Mouse (Mus musculus): ENCODE results near the gene Tbc1d8.
A peak's percentile ranks its signal among the peaks of the same experiment; 100 is the strongest.

Gene Tbc1d8

DNA sequence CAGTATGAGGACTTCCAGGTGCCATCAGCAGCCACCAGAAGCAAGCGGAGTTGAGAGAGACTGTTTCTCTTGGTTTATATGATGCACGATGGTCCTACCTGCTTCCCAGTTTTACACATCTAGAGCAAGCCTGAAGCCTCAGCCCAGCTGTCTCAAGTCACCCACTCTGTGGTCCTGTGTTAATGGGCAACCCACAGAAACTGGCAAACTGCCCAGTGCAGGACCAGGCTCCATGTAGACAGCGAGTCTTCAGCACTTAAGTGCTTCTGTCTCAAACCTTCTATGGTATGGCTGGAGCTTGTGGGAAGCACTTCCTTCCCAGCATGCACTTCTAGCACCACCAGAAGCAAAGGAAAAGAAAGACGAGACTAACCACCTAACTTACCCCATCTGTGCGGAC, 30.3 kb downstream of the Tbc1d8 start:
- no peak for ATAC-seq (ENCODE audit: low TSS enrichment)

DNA sequence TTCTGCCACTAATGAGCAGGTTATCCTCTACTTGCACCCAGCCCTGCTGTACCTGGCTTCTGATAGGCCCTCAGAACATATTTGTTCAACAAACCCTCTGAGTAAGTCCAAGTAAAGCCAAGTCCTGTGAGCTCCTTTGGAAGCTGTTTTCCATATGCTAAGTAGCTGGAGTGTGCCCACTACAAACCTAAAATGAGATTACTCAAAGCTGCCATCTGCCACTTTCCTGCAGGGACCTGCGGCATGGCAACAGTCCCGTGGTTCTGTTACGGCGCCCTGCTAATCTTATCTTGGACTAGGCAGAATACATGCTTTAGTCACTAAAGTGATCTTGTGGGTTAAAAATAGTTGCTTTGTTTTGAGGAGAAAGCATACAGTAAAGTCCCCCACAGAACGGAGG, 32.4 kb downstream of the Tbc1d8 start:
- peak; percentile 82 for ATAC-seq (ENCODE audit: low TSS enrichment)

DNA sequence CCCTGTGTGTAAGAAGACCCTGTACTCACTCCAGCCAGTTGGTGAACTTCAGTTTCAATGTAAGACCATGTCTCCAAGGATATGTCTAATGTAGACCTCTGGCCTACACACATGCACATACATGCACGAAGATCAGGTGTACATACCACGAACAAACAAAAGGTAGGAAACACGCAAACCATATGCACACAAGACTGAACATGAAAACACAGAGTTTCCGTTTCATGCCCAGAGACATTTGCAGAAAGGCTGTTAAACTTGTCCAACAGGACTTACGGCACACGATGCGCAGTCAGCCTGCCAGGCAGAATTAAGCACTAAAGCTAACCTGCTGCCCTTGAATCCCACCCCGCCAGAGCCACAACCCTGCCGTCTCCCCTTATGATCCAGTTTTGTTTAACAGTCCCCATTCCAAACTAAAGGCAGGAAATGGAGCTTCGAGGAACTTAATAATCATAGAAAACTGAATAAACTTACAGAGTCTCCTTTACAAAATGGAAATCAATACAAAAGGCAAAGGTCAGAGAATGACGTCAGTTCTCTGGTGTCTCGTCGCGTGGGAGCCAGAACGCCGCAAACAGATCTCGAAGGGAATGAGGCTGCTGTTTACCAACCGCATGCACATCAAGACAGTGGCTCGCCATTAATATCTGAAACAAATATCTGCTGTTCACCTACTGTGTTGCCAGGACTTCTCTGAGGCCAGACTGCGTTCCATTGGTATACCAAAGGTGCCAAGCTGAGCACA, 33.1 kb downstream of the Tbc1d8 start:
- no peak for ATAC-seq (ENCODE audit: low TSS enrichment)

DNA sequence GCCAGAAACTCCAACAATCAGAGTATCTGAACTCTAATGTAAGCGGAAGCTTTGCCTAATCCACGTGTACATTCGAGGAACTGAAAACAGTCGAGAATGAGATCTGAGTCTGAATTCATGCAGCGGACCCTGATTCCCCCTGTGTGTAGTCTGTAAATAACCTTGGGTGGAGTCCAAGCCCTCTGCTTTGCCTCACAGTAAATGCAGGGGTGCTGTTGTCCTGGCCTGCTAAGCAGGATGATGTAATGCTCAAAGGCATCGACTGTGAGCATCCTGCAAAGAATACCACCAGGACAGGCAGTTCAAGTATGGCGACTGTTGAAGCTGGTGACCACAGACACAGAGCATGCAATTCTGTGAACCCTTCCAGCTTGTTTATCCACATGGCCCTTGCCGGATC, 34.8 kb downstream of the Tbc1d8 start:
- no peak for ATAC-seq (ENCODE audit: low TSS enrichment)

DNA sequence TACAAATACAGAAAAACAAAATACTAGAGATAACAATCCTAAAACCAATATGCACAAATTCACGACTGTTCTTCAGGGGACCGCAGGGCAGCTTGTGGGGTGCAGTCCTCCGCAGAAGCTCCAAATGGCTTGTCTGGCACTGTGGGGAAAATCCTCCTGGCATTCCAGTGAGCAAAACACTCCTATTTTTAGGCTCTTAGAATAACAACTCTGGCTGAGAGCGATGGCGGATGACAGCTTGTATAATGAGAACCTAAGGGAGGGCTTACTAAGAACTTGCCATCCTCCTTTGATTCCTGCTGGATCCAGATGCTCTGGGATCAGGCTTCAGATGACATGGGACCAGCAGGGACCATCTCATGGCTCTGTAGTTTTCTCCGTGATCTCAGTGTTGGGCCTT, 36.9 kb downstream of the Tbc1d8 start:
- ATAC-seq (ENCODE audit: low TSS enrichment): peak; percentile 74

DNA sequence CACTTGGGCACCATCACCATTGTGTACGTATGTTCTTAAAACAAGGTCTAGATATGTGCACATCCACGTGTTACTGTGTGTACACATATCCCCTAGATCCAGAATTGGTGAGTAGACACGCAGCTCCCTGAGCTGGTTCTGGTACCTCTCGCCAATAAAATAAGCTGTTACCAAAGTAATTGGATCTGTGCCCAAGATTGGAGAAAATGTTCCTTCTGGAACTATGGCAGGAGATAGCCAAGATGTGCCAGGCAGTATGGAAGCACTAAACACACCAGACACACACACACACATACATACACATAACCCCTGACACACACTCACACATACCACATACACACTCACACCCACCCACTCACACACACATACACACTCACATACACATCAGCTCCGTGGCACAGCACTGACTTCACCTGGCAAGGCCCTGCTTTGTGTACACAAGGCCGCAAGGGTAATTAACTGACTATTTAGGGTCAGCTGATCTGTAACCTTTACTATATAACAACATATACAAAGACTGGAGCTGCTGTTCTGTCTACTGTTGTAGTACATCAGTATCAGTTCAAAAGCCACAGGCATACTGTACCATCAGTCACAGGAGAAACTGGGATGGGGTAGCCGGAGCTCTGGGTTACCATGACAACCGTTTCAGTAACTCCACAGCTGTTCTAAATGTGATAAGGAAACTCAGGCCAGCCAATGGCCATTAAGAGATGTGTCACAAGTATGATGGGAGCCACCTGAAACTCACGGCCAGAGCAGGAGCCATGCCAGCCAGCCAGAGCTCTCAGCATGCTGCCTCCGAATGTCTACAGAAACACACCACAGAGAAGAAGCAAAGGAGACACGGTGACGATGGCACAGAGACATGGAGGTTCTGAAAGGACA, 38.6 kb downstream of the Tbc1d8 start:
- ATAC-seq (ENCODE audit: low TSS enrichment): no peak

DNA sequence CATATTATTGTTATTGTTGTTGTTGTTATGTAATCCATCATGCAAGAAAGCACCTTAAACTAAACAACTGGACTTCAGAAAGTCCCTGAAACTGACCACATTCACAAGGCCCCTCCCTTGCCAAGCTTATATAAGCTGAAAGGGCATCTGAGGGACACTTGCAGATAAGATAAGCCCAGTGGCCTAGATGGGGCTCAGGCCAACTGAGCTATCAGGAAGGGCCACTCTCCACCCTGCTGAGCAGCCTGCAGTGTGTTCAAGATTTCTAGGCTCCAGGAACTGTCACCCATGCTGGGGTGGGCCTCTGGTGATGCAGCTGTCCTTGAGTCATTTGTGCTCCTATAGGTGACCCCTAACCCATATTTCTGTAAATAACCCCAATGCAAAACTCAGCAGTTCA, 39.9 kb downstream of the Tbc1d8 start:
- no peak for ATAC-seq (ENCODE audit: low TSS enrichment)

DNA sequence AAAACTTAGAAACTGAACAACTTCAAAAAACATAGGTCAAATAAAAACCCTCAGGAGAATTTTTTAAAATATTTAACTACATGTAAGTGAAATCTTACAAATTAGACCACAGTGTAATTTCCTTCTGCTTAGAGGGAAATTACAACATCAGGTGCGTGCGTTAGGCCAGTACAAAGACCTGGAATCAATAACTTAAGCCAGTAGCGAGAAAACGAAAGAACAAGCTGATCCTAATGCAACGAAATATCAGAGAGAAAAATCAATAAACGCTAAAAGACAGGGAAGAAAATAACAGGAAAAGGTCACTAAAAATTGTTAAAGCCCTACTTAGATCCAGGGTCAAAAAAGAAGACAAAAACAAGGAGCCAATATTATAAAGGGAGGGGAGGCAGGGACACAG, 44.3 kb downstream of the Tbc1d8 start:
- ATAC-seq (ENCODE audit: low TSS enrichment): no peak

DNA sequence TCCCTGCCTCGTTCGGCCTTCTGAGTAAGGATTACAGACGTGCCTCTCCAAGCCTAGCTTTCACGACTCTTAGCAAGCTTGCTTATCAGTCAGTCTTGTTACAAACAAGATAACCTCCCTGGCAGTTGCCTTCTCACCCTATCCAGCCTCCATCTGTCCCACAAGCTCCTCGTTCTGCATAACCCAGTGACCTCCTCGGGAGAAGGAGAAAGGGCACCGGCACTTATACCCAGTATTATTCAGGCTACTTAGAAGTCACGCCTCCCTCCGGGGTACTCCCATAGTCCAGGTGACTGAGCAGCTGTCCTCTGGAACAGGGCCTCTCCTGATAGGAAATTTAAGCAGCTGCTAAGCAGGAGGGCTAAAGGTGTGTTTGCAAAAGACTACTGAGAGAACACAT, 48.5 kb downstream of the Tbc1d8 start:
- ATAC-seq (ENCODE audit: low TSS enrichment): no peak

DNA sequence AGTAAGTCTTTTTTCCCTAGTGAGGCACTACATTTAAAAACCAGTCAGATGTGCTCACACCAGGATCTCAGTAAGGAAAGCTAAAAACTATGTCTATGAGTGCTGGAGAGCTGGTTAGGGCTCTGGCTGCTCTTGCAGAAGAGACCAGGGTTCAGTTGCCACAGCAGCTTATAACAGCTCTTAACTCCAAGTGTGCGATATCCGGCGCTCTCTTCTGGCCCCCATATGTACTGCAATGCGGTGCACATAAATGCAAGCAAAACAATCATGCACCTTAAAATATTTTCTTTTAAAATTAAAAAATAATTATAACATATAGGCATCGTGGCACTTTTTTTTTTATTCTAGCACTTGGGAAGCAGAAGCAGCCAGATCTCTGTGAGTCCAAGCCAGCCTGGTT, 49.5 kb downstream of the Tbc1d8 start:
- ATAC-seq (ENCODE audit: low TSS enrichment): no peak

DNA sequence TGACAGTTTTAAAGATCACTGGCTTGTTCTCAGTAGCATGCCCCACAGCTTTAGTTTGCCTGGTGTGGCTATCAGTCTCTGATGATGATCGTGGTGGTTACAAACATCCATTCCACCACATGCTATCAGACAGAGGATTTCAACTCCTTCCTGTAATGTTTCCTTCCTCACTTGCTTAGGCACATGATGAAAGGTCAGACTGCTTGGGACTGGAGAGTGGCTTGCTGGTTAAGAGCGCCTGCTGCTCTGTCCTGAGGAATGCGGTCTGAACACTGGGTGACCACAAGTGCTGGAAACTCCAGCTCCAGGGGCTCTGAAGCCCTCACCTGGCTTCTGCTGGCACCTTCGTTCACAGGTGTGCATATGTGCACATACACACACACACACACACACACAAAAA, 50.3 kb downstream of the Tbc1d8 start:
- ATAC-seq (ENCODE audit: low TSS enrichment): no peak

DNA sequence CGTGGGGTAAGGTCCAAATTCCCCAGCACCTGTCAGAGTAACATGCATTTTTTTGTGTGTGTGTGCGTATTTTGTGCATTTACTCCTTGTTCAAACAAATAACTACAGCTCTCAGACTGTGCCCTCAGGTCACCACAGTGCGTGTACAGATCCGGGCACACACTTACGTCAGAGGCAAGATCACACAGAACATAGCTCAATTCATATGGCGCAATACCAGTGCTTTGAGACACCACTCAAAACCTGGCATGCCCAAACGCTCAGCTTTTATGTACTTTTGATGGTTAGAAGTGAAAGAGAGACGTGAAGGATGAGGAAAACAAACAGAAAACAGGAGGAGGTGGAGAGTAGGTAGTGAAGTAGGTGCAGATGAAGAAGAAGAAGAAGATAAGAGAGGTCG, 53.1 kb downstream of the Tbc1d8 start:
- ATAC-seq (ENCODE audit: low TSS enrichment): no peak

DNA sequence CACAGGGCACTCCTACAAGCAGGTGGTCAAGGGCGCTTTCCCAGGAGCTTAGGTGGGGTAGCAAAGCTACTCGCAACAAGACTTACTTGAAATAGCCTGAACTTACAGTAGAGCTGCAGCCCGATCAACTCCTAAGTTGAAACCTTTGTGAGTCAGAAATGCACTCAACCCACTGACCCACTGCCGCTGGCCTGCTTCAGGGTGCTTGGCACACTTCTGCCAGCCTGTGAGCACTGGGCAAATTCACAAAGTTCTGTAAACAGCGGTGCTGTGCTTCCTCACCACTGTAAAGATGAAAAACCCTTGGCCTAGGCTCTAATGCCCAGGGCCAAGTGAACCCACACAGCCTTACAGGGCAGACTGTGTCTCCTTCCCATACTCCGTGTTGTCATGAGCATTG, 57.6 kb downstream of the Tbc1d8 start:
- ATAC-seq (ENCODE audit: low TSS enrichment): no peak

DNA sequence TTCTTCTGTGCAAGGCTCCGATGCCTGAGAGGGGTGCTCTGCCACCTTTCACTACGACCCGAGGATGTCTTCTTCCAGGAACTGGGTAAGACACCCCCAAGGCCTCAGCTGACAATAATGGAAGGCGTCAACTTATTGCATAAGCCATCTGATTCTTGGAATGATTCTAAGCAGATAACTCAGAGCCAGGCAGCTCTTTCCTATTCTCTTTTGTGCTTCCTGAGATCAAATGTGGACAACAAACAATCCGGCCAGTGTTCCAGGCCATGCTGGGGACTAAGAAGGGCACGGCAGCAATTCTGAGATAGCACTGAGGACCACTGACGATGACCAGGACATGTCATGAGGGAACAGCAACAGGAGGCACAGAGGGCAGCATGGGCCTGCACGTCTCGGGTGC, 59.7 kb downstream of the Tbc1d8 start:
- no peak for ATAC-seq (ENCODE audit: low TSS enrichment)

DNA sequence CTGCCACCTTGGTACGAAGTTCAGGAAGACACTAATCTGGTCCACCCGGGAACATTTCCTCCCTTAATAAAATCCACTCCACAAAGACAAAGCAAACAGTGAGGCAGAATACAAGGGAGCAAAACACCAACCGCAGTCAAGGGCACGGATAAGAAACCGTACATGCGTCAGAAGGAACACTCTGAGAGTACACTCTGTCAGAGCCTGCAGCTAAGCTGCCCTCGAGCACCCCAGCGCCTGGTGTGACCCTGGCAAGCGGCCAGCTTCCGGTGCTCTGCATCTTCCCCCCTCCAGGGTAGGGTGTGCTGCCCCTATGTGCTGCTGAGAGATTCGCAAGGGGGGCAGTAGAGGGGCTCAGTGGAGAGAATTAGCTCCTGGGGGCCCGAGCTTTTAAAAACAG, 60.7 kb downstream of the Tbc1d8 start:
- ATAC-seq (ENCODE audit: low TSS enrichment): no peak

DNA sequence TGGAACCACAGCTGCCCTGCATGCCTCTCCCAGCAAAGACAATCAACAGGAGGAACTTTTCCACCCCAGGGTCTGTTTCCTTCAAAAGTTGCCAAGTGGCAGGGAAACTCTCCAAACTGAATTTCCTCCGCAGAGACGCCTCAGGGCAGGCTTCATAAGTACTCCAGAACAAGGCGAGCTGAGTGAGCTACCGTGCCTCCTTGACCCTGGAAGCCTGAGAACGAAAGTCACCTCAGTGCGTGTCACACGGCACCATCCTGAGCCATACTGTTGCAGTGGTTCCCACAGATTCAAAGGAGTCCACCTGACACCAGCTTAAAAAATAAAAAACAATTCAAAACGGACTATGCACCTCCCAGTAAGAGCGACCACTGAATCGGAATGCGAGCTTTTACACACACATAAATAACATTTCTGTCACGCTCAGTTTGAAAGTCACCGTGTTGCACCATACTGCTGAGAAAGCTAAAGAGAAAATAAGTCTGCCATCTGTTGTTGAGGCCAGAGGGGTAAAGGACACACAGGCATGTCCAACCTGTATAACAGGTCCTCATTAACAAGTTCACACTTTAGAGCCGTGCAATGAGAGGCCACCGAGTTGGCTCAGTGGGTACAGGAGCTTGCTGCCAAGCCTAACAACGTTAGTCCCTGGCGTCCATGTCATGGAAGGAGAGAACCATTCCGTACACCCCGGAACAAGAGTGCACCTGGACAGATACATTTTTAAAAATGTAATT, 68.3 kb downstream of the Tbc1d8 start:
- no peak for ATAC-seq (ENCODE audit: low TSS enrichment)

DNA sequence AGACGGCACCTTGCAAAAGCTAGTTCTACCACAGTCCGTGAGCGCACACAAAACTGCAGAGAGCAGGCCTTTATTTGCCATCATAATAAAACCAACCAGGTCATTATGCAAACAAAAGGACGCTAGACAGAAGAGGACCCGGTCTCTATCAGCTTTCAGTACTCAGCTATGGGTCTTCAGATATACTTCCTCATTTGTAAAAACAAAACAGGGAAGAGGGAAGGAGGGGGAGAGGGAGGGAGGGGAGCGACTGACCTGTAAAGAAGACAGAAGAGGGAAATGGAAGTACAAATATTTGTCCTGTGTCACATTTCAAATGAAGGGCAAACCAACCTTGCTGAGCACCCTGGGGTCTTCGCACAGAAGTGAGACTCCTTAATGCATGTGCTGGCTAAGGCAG, 69.9 kb downstream of the Tbc1d8 start:
- no peak for ATAC-seq (ENCODE audit: low TSS enrichment)

DNA sequence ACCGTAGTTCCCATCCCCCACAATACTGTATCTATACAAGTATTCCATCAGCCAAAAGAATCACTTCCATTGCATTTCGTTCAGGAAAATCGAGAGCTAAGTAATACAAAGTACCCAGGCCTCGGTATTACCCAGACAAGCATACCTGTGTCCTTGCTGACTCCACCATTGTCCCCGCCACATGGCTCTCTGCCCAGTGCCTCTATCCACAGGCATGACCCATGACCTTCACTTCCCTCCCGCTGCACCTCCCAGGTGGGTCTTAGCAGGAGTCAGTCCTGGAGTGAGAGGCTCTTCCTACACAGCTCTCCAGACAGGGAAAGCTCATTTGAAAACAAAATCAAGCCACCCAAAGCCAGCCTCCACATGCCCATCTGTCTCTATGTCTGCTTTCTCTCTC, 70.4 kb downstream of the Tbc1d8 start:
- ATAC-seq (ENCODE audit: low TSS enrichment): no peak

DNA sequence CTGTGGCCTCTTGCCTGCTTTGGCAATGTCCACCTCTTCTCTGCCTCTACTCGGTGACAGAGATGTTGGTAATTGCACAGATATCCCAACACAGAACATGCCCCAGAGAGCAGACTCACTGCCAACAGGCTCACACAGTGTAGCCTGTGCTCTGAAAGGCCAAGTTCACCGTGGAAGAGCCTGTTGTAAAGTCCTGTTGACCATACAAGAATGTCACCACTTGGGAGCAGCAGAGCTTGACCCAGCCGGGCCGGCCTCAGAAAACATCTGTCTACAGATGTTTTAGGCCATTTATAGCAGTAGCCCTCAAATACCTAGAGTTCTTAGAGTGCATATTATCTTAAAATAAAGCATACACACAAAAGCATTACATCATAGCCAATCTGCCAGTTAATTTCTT, 71.4 kb downstream of the Tbc1d8 start:
- ATAC-seq (ENCODE audit: low TSS enrichment): no peak

DNA sequence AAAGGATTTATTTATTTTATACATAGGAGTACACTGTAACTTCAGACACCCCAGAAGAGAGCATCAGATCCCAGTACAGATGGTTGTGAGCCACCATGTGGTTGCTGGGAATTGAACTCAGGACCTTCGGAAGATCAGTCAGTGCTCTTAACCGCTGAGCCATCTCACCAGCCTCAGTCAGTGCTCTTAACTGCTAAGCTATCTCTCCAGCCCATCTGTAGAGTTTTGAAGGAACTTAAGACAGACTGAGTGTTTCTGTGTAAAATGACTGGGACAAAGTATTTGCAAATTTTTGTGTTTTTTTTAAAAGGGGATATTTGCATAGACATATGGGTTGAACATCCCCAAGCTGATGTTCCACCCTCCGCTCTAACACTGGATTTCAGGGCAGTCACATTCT, 78.4 kb downstream of the Tbc1d8 start:
- no peak for ATAC-seq (ENCODE audit: low TSS enrichment)

DNA sequence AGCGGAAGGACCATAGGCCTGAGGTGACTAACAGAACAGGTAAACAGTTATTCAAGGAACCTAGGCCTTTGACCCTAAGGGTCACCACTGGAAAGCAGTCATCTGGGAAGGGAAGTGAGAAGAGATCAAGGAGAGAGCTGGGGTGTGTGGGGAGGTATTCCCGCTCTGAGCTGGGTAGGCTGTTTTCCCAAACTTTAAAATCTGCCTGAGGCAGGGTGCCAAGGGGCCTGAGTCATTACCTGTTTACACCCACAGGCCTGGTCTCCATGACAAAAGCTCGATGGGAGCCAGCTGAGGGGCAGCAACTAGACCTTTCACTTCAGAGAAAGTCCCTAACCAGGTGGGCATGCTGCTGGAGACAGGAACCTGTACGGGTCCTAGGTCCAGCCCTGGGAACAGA, 79.3 kb downstream of the Tbc1d8 start:
- ATAC-seq (ENCODE audit: low TSS enrichment): no peak

DNA sequence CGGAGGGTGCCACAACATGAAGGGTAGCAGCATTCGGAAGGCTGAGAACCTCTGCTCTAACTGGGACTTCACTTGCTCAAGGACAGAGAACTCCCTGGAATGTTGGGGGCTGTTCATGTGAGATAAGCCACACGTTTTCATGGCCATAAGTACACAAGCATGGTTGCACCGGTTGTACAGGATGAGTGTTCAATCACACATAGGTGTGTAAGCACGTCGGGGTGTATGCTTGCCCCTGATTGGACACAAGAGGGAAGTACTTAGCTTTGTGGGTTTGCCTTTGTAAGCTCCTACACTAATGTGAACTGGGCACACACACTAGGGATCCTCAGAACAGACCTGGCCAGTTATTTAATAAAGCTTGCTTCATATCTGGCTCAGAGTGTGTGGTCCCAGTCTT, 80.3 kb downstream of the Tbc1d8 start:
- ATAC-seq (ENCODE audit: low TSS enrichment): no peak

DNA sequence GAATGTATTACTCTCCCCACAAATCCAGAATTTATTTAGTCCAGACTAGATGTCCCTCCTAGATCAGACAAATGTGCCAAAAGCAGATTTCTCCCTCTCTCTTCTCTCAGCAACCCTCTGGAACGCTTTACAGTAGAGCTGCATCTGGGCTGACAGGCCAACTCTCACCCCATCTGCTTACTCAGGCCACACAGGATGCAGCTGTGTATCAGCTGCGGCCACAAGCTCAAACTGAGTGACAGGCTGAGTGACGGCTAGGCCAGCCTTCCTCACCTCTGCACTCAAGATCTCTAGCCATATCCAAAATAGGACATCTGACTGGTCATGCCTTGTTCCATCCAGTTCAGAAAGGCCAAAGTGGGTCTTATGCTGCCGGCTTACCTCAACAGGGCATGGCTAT, 82.2 kb downstream of the Tbc1d8 start:
- ATAC-seq (ENCODE audit: low TSS enrichment): no peak

All from frontal cortex, adult (tissue).